ENCODE assay signal across 9 mouse cellular contexts in the genomic region with DNA sequence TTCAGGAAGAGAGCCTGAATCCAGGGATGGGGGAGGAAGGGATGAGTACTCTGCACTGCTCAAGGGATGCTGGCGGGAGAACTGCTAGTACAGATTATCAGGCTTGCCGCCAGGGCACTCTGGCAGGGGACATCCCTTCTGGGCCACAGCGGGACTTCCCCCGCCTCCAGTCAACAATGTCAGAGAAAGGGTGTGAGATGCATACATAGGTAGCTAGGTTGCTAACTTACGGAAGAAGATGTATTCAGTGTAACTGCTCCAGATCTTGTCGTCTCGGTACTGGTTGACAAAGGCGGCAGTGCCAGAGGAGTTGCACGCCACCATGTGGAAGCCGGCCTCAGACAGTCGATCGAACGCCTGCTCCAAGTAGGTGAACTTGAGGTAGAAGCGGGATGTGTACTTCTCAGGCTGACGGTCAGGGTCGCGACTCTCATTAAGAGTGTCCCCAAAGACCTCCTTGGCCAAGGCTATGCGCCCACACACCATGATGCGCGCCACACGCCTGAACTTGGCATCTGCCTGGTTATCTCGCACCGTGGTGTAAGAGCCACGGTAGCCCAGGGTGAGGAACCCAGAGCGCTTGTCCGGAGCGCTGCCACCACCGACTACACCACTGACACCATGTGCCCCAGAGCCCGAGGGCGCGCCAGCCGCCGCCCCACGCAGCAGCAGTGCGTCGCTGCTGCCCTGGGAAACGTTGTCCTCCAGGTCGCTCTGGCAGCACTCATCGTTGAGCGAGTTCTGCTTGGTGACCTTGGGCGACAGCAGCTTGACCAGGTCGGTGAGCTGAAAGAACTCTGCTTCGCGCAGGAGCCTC. TPM values are rescaled to one million over a fixed set of nuclear protein-coding genes. Genes with fewer than 3 reads are reported as not detected.
DNase-seq lines count a peak whose midpoint lies in the region; ATAC-seq and TF ChIP-seq lines count a peak whose summit lies in the region.
"Had no signal": no experiment of that assay in that cellular context is flagged by ENCODE, and none has a peak within 500 bp of the region (broad histone marks: within the 10 kb centered on the region; RNA-seq: fewer than 3 reads in every experiment).

No protein-coding gene starts in this region.

- H3K36me3 ChIP-seq in E14TG2a.4 (ENCODE audit: insufficient read depth, low read length) = no peaks in the 10 kb centered on the region
- H3K36me3 ChIP-seq in forebrain, embryonic 12.5 days (replicated peaks) = no peaks in the 10 kb centered on the region
- H3K36me3 ChIP-seq in hindbrain, embryonic 11.5 days (ENCODE audit: control insufficient read depth, insufficient read depth, low read length) = no peaks in the 10 kb centered on the region
- no peaks in the 10 kb centered on the region for H3K36me3 ChIP-seq in lung, embryonic 14.5 days (ENCODE audit: insufficient read depth)

- H3K9ac ChIP-seq in forebrain, embryonic 12.5 days = peak overlapping the region; percentile 55
- H3K9ac ChIP-seq in hindbrain, embryonic 11.5 days (ENCODE audit: low read depth, low read length) = peak overlapping the region; percentile 49
- peak overlapping the region; percentile 52 for H3K9ac ChIP-seq in lung, embryonic 14.5 days

- peaks cover 41% of the 10 kb centered on the region for H3K27me3 ChIP-seq in E14TG2a.4 (ENCODE audit: insufficient read depth, low read length)
- H3K27me3 ChIP-seq in forebrain, embryonic 12.5 days = peaks cover 28% of the 10 kb centered on the region
- peaks cover 13% of the 10 kb centered on the region for H3K27me3 ChIP-seq in hindbrain, embryonic 11.5 days (ENCODE audit: control insufficient read depth, insufficient read depth, low read length)
- peaks cover 14% of the 10 kb centered on the region for H3K27me3 ChIP-seq in lung, embryonic 14.5 days (ENCODE audit: insufficient read depth, low read length)

- no peak for TF ChIP-seq CTCF in E14TG2a.4 (conservative IDR thresholded peaks at IDR 0.05; ENCODE audit: low read length)
- peak; percentile 23 for TF ChIP-seq CTCF in lung, embryonic 14.5 days (IDR thresholded peaks at IDR 0.05; ENCODE audit: low read depth)

- DNase-seq in brain, embryonic 18.5 days (ENCODE audit: low read depth, low spot score) = peak; percentile 59
- peak; percentile 69 for DNase-seq in hindbrain, embryonic 11.5 days (ENCODE audit: low spot score)
- DNase-seq in layer of hippocampus, adult 8-10 months (ENCODE audit: low spot score in 2 of 2) = peak; percentile 33 to 51
- peak; percentile 66 for DNase-seq in lung, embryonic 14.5 days
- DNase-seq in right cerebral cortex, adult 18-20 months = peak; percentile 69
- DNase-seq in natural killer cell, adult 2 months (ENCODE audit: low spot score in 2 of 2) = no peak

- H3K9me3 ChIP-seq in E14TG2a.4 (ENCODE audit: low read length) = no peaks in the 10 kb centered on the region
- no peaks in the 10 kb centered on the region for H3K9me3 ChIP-seq in forebrain, embryonic 12.5 days
- H3K9me3 ChIP-seq in hindbrain, embryonic 11.5 days (ENCODE audit: control insufficient read depth, low read length) = no peaks in the 10 kb centered on the region
- no peaks in the 10 kb centered on the region for H3K9me3 ChIP-seq in lung, embryonic 14.5 days (ENCODE audit: low read depth, low read length)

- H3K4me2 ChIP-seq in forebrain, embryonic 12.5 days = peak overlapping the region; percentile 86
- peak overlapping the region; percentile 87 for H3K4me2 ChIP-seq in hindbrain, embryonic 11.5 days (replicated peaks; ENCODE audit: low read depth, low read length)
- H3K4me2 ChIP-seq in lung, embryonic 14.5 days = peak overlapping the region; percentile 84

- H3K27ac ChIP-seq in forebrain, embryonic 12.5 days = no peak overlapping the region
- no peak overlapping the region for H3K27ac ChIP-seq in hindbrain, embryonic 11.5 days (ENCODE audit: low read depth, low read length)
- no peak overlapping the region for H3K27ac ChIP-seq in lung, embryonic 14.5 days (ENCODE audit: low read depth)

- WGBS in forebrain, embryonic 12.5 days = under 1% methylated on average over 44 of the region's 44 CpGs
- under 1% methylated on average over 44 of the region's 44 CpGs for WGBS in hindbrain, embryonic 11.5 days
- WGBS in lung, embryonic 14.5 days = 2% methylated on average over 44 of the region's 44 CpGs

- peak; percentile 50 for ATAC-seq in forebrain, embryonic 12.5 days (ENCODE audit: low FRiP score)
- peak; percentile 59 for ATAC-seq in hindbrain, embryonic 11.5 days (ENCODE audit: low FRiP score)
- ATAC-seq in lung, embryonic 14.5 days (ENCODE audit: insufficient read depth) = peak; percentile 19

- H3K4me1 ChIP-seq in E14TG2a.4 (replicated peaks; ENCODE audit: low read depth, low read length) = peaks cover 14% of the 10 kb centered on the region
- peaks cover 18% of the 10 kb centered on the region for H3K4me1 ChIP-seq in forebrain, embryonic 12.5 days
- no peaks in the 10 kb centered on the region for H3K4me1 ChIP-seq in hindbrain, embryonic 11.5 days (replicated peaks; ENCODE audit: control insufficient read depth, insufficient read depth, low read length)
- H3K4me1 ChIP-seq in lung, embryonic 14.5 days (ENCODE audit: insufficient read depth) = no peaks in the 10 kb centered on the region

- peak overlapping the region; percentile 82 for H3K4me3 ChIP-seq in E14TG2a.4 (replicated peaks; ENCODE audit: low read length)
- H3K4me3 ChIP-seq in forebrain, embryonic 12.5 days (replicated peaks) = peak overlapping the region; percentile 58
- peak overlapping the region; percentile 57 for H3K4me3 ChIP-seq in hindbrain, embryonic 11.5 days (ENCODE audit: low read depth, low read length)
- peak overlapping the region; percentile 56 for H3K4me3 ChIP-seq in lung, embryonic 14.5 days (ENCODE audit: low read depth, low read length)

RNA-seq across cellular contexts. Expression of gene Kctd8, which starts 1.2 kb away (rescaled TPM):
- polyA plus RNA-seq in forebrain, embryonic 12.5 days (2016; fragmentation: Nextera tagmentation; extraction: Ambion mirVana) = 2.6 and 2.7 TPM in 2 replicates
- 2.2 and 2.4 TPM in 2 replicates for polyA plus RNA-seq in hindbrain, embryonic 11.5 days (2014; fragmentation: Nextera tagmentation; extraction: Ambion mirVana)
- total RNA-seq in layer of hippocampus, adult 8-10 months (2022) = 1 to 10 TPM; 6.2 to 7.0 (median 6.7) TPM
- 3.6 and 4.8 TPM in 2 replicates for polyA plus RNA-seq in lung, embryonic 14.5 days (2014; fragmentation: Nextera tagmentation; extraction: Ambion mirVana)
- polyA plus RNA-seq: spleen, adult 2 months had no signal

Comparison
In these comparisons a context has a peak if more than half of its experiments do, and no peak if none do; other contexts are left out.
1. DNase-seq: peak in brain, embryonic 18.5 days (single experiment), hindbrain, embryonic 11.5 days (single experiment), layer of hippocampus, adult 8-10 months (2 of 2), lung, embryonic 14.5 days (single experiment) and right cerebral cortex, adult 18-20 months (single experiment); none in natural killer cell, adult 2 months (0 of 2).
2. Peak in every context shown above with its lines, with median percentiles within 50 percentile points of each other: H3K4me3 ChIP-seq, ATAC-seq, H3K4me2 ChIP-seq and H3K9ac ChIP-seq.